Mouse (Mus musculus): ENCODE measurements around the gene Cxcr3.

Cxcr3 gene

GRCm38 (mm10) chrX:101733828-101734319 is at the start of gene Cxcr3:
TSS of gene Cxcr3 (minus strand) at chrX:101734269.
- DNase-seq = peak; percentile 9

DNA sequence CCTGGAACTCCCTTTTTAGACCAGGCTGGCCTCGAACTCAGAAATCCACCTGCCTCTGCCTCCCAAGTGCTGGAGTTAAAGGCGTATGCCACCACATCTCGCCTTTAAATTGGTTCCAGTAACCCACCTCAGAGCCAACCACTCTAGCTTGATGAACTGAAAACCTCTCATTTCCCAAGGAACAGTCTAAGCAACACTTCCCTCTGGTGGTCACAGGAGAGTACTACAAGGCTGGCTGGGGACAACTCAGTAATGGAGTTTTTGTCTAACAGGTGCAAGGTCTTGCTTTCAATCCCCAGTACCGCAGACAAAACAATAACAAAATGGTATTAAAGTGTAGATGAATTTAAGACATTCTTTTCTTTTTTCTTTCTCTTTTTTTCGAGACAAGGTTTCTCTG is 38.0 kb upstream of the Cxcr3 start:
- peak; percentile 35 for DNase-seq

- DNase-seq = no peak
Measured at GRCm38 (mm10) chrX:101770307-101770706, 36.2 kb upstream of the Cxcr3 start.

DNA sequence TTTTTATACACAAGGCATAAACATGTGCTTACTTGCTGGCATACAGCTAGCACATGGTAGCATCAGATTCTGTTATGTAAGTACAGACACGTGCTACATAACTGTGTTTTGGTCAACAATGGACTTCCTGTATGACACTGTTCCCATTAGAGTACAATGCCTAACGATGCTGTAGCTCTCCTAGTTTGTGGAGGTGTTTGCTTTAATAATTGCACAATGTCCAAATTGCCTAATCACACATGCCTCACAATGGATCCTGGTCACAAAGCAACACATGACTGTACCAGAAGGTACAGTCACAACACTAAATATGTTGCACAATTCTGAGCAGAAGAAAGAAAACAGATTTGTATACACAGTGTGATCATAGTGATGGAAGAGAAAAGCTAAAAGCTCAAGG is 35.4 kb upstream of the Cxcr3 start:
- no peak for DNase-seq

GRCm38 (mm10) chrX:101767280-101767679 is 33.2 kb upstream of the Cxcr3 start:
- no peak for DNase-seq

DNA sequence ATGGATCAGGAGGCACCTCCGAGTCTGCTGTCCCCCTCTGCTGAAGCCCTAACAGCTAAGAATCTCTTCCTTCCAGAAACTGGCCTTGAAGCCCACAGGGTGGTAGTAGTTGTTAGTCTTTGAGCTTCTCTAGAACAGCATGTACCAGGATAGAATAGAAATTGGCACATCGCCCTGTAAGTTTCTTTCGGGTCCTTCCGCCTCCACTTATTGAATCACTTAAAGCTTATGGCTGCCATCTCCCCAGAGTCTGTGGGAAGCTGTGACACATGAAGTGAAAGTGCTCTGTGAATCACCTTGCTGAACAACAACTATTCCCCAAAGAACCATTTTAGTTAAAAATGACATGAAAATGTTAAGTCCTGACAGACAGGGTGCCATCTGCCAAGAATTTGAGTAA is 31.0 kb upstream of the Cxcr3 start:
- DNase-seq = no peak

- DNase-seq = no peak
Measured at GRCm38 (mm10) chrX:101764621-101765020, 30.6 kb upstream of the Cxcr3 start.

DNA sequence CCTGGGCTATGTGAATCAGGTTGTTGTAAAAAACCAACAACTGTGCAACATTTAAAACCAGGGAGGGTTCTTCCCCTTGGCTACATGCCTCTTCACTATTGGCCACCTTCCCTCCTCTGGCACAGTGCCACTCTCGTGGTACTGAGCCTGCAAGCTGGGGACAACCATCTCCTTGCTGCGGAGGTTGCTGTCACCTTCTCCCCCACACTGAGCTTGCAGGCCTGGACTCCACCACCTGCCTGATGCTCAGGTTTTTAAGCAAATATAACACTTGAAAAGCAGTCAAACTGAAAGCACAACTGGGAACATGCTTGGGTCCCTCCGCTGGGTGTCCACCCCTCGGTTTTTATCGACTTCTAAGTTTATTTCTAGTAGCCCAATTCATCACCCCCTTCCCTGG is 20.4 kb upstream of the Cxcr3 start:
- no peak for DNase-seq

- no peak for DNase-seq
Measured at GRCm38 (mm10) chrX:101750144-101750543, 16.1 kb upstream of the Cxcr3 start.

- no peak for DNase-seq
Measured at GRCm38 (mm10) chrX:101741064-101741433, 7.0 kb upstream of the Cxcr3 start.

GRCm38 (mm10) chrX:101740335-101741063 is 6.4 kb upstream of the Cxcr3 start:
- DNase-seq = no peak

DNA sequence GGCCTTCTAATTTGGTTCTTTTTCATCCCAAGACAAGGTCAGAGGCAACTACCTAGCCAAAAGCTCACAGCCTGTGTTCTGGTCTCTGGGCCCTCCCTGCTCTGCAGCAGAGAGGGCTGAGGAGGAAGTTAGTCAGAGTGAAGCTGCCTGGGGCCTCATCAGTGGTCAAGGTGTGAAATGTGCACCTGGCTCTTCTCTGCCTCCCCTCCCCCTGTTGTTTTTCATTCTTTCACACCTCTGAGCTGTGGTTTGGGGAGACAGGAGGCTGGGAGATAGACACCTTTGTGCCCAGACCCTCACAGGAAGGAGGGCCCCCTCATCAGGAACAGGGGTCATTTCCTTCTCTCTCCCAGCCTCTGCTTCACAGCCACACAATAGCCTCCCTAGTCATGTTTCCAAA is 3.1 kb upstream of the Cxcr3 start:
- no peak for DNase-seq

- DNase-seq = no peak
Measured at GRCm38 (mm10) chrX:101734981-101735380, 912 bp upstream of the Cxcr3 start.

- DNase-seq = no peak
Measured at GRCm38 (mm10) chrX:101733288-101733687, 781 bp downstream of the Cxcr3 start.

DNA sequence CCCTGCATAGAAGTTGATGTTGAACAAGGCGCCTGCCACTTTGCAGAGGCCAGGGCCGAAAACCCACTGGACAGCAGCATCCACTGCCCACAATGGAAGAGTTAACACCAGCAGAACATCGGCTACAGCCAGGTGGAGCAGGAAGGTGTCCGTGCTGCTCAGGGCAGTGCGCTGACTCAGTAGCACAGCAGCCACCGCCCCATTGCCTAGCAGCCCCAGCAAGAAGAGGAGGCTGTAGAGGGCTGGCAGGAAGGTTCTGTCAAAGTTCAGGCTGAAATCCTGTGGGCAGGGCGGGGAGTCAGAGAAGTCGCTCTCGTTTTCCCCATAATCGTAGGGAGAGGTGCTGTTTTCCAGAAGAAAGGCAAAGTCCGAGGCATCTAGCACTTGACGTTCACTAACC is 1.4 kb downstream of the Cxcr3 start:
- no peak for DNase-seq

- no peak for DNase-seq
Measured at GRCm38 (mm10) chrX:101730010-101730409, 4.1 kb downstream of the Cxcr3 start.

DNA sequence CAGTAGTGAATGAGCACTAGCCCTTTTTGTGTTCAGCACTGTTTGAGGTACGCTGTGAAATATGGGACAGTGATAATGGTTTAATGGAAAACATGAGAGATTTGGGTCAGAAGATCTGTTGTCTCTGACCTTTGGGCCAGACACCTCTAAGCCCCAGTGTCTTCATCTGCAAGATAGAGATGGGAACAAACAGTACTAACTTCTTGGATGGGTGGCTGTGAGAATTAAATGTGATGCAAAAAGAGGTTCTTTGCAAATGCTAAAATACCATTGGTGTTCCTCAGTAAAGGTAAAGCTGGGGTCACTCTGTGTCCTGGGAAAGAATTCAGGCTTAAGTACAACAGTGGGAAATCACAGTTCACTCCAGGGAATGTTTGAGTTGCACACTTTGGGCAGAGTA is 13.7 kb downstream of the Cxcr3 start:
- no peak for DNase-seq

DNA sequence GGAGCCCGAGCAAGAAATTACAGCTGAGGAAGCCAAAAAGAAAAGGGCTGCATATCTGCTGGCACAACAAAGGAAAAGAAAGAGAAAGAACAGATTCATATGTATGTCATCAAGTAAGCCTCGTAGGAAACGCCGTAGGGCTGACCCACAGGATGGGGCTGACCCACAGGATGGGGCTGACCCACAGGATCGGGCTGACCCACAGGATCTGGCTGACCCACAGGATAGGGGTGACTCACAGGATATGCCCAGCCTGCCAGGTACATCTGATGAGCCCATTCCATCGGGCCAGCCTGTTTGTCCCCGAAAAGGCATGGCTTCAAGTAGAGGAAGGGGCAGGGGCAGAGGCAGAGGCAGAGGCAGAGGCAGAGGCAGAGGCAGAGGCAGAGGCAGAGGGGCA is 29.0 kb downstream of the Cxcr3 start:
- no peak for DNase-seq

DNA sequence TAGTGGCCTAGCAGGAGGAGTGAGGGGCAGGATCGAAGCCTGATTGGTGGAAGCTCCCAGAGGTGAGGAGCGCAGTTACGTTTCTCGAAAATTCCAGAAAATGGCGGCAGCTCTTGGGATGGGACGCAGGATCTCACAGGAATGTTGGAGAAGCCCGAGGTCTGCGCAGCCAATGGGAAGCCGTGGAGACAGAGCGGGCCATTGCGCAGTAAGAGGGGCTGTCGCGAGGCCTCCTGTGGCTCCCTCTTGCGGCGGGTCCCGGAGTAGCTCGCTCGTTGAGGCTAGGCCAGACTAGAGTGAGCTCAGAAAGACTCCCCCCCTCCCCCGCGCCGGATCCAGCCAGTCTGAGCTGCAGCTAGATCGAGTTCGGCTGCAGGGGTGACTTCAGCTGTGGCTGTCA is 35.8 kb downstream of the Cxcr3 start:
- peak; percentile 20 for DNase-seq

DNA sequence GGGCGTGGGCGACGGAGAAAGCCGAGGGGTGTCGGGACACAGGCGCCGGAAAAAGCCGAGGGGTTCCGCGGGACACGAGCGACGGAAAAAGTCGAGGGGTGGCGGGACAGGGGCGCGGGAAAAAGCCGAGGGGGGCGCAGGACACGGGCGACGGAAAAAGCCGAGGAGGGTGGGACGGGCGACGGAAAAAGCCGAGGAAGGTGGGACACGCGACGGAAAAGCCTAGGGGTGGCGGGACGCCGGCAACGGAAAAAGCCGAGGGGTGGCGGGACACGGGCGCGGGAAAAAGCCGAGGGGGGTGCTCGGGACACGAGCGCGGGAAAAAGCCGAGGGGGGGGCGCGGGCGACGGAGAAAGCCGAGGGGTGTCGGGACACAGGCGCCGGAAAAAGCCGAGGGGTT is 36.5 kb downstream of the Cxcr3 start:
- DNase-seq = no peak

GRCm38 (mm10) chrX:101695686-101696085 is 38.4 kb downstream of the Cxcr3 start:
- no peak for DNase-seq

Data from liver (tissue).